Mouse (Mus musculus) liver, adult 2 months (tissue): ENCODE data around the gene Tyk2.

Experiments used
- CTCF ChIP-seq: fragments of 200-500 bp; IDR thresholded peaks from 2 replicates; pipeline ENCODE4 v1.5.1; 2011; ENCODE audit warnings: low read depth, low read length, control low read depth
- POLR2A ChIP-seq: fragments of 200-500 bp; IDR thresholded peaks from 2 replicates; pipeline ENCODE4 v1.6.1; 2011; ENCODE audit warnings: low read length, control low read depth; ENCODE audit not compliant: insufficient read depth; ENCODE audit errors: extremely low read depth

GRCm38 (mm10) chr9:21141922-21142321 is 10.9 kb upstream of the Tyk2 start:
- TF ChIP-seq CTCF (no peak), POLR2A (no peak)
